Mouse (Mus musculus): Measurements from ENCODE around the gene Inhbb. TPM values are rescaled to one million over a fixed set of nuclear protein-coding genes. Genes with fewer than 3 reads are reported as not detected.

Gene Inhbb
- total and polyA plus RNA-seq, 3 experiments = not detected

DNA sequence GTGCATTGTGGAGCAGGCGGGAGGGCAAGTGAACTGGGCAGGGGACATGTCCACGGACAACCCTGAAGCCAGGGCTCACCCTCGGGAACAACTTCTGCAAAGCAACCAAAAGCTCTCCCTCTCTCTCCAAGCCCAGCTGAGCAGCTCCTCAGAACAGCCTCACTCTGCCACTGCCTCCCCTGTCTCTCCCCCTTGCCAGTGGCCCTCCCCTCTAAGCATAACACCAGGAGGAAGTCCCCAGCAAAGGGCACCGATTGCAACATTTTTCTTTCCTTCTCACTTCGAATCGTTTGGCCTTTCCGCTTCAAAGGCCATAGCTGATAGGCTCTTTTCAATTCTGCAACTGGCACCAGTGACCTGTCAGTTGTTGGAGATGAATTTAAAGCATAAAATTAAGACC lies 5.9 kb downstream of the Inhbb start:
- no peak overlapping the region for H3K4me3 ChIP-seq (ENCODE audit: control insufficient read depth in 1 of 2, insufficient read depth in 1 of 2, low read depth in 2 of 2, low read length in 2 of 2)
- no peak overlapping the region for H3K9ac ChIP-seq (ENCODE audit: control insufficient read depth, low read depth, low read length, poor library complexity, severe bottlenecking)
- H3K9me3 ChIP-seq (replicated peaks; ENCODE audit: insufficient read depth, low read length) = no peaks in the 10 kb centered on the region
- no peak for DNase-seq (ENCODE audit: low read depth, low spot score)
- no peaks in the 10 kb centered on the region for H3K4me1 ChIP-seq (ENCODE audit: control insufficient read depth in 1 of 2, insufficient read depth in 2 of 2, low read length in 2 of 2)
- no peak overlapping the region for H3K27ac ChIP-seq (ENCODE audit: control insufficient read depth, low read depth, low read length)
- H3K79me2 ChIP-seq (ENCODE audit: control insufficient read depth, insufficient read depth, low read length, poor library complexity) = no peaks in the 10 kb centered on the region
- H3K36me3 ChIP-seq (ENCODE audit: control insufficient read depth in 1 of 2, insufficient read depth in 2 of 2, low read length in 2 of 2) = no peaks in the 10 kb centered on the region
- H3K27me3 ChIP-seq (ENCODE audit: control insufficient read depth in 1 of 2, insufficient read depth in 2 of 2, low read length in 2 of 2) = no peaks in the 10 kb centered on the region
- TF ChIP-seq MXI1 (IDR thresholded peaks at IDR 0.05; ENCODE audit: low read depth, low read length) = no peak

DNA sequence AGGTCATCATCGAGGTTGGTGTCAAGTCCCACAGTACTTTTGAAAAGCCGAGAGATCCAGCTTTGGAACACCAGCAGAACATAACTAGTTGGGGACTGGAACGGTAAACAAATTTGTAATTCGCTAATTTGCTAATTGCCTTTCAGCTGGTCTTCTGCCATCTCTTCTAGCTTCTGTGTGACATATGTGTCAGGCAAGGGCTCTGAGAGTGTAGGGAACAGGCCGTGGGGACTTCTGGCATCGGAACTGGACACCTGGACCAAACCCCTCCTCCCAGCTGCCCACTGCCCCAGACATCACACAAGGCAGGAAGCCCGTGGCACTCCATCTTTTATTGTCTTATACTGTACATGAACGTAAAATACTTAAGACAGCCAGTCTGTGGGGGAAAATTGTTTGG lies 6.9 kb downstream of the Inhbb start:
- H3K79me2 ChIP-seq (ENCODE audit: control insufficient read depth, insufficient read depth, low read length, poor library complexity) = no peaks in the 10 kb centered on the region
- no peak for DNase-seq (ENCODE audit: low read depth, low spot score)
- no peak overlapping the region for H3K27ac ChIP-seq (ENCODE audit: control insufficient read depth, low read depth, low read length)
- H3K27me3 ChIP-seq (ENCODE audit: control insufficient read depth in 1 of 2, insufficient read depth in 2 of 2, low read length in 2 of 2) = no peaks in the 10 kb centered on the region
- no peak overlapping the region for H3K9ac ChIP-seq (ENCODE audit: control insufficient read depth, low read depth, low read length, poor library complexity, severe bottlenecking)
- H3K36me3 ChIP-seq (ENCODE audit: control insufficient read depth in 1 of 2, insufficient read depth in 2 of 2, low read length in 2 of 2) = no peaks in the 10 kb centered on the region
- H3K4me1 ChIP-seq (ENCODE audit: control insufficient read depth in 1 of 2, insufficient read depth in 2 of 2, low read length in 2 of 2) = no peaks in the 10 kb centered on the region
- H3K9me3 ChIP-seq (replicated peaks; ENCODE audit: insufficient read depth, low read length) = no peaks in the 10 kb centered on the region
- no peak overlapping the region for H3K4me3 ChIP-seq (ENCODE audit: control insufficient read depth in 1 of 2, insufficient read depth in 1 of 2, low read depth in 2 of 2, low read length in 2 of 2)
- TF ChIP-seq SMC3 (IDR thresholded peaks at IDR 0.05; ENCODE audit: low read depth, low read length) = no peak
- no peak for TF ChIP-seq TBP (IDR thresholded peaks at IDR 0.05; ENCODE audit: low read depth, low read length)
- no peak for TF ChIP-seq CTCF (IDR thresholded peaks at IDR 0.05 in 2 of 3, conservative IDR thresholded peaks at IDR 0.05 in 1 of 3; ENCODE audit: control insufficient read depth in 1 of 3, insufficient read depth in 1 of 3, low read depth in 2 of 3, low read length in 3 of 3, poor library complexity in 1 of 3, severe bottlenecking in 1 of 3)
- no peak for TF ChIP-seq MAZ (IDR thresholded peaks at IDR 0.05; ENCODE audit: low read depth, low read length)
- no peak for TF ChIP-seq POLR2A (IDR thresholded peaks at IDR 0.05; ENCODE audit: control insufficient read depth in 1 of 2, insufficient read depth in 1 of 2, low read depth in 1 of 2, low read length in 2 of 2, poor library complexity in 1 of 2)
- TF ChIP-seq BHLHE40 (IDR thresholded peaks at IDR 0.05; ENCODE audit: borderline replicate concordance, low read depth, low read length) = no peak
- TF ChIP-seq ZMIZ1 (IDR thresholded peaks at IDR 0.05; ENCODE audit: low read depth, low read length) = no peak
- TF ChIP-seq E2F4 (IDR thresholded peaks at IDR 0.05; ENCODE audit: borderline replicate concordance, low read depth, low read length) = no peak
- no peak for TF ChIP-seq ZKSCAN1 (IDR thresholded peaks at IDR 0.05; ENCODE audit: low read depth, low read length)
- no peak for TF ChIP-seq USF2 (IDR thresholded peaks at IDR 0.05; ENCODE audit: borderline replicate concordance in 1 of 2, insufficient read depth in 1 of 2, low read depth in 1 of 2, low read length in 2 of 2)
- TF ChIP-seq CHD1 (IDR thresholded peaks at IDR 0.05; ENCODE audit: low read depth, low read length) = no peak
- no peak for TF ChIP-seq HCFC1 (IDR thresholded peaks at IDR 0.05; ENCODE audit: low read depth, low read length)
- no peak for TF ChIP-seq MYB (IDR thresholded peaks at IDR 0.05; ENCODE audit: low read depth, low read length)
- TF ChIP-seq TCF12 (IDR thresholded peaks at IDR 0.05; ENCODE audit: low read depth, low read length) = no peak
- TF ChIP-seq ELF1 (IDR thresholded peaks at IDR 0.05; ENCODE audit: low read depth, low read length) = no peak
- TF ChIP-seq RAD21 (IDR thresholded peaks at IDR 0.05; ENCODE audit: low read depth, low read length) = no peak
- TF ChIP-seq ETS1 (IDR thresholded peaks at IDR 0.05; ENCODE audit: low read depth, low read length) = no peak

Data from MEL (cell line).